Mouse (Mus musculus) layer of hippocampus, adult 2 months (tissue): Measurements from ENCODE around the gene Ube2f. TPM values are rescaled to one million over a fixed set of nuclear protein-coding genes. Genes with fewer than 3 reads are reported as not detected.

ENCODE experiments used
- DNase-seq, 2 experiments: peaks; one replicate each; pipeline ENCODE4 v3.0.0; 2022; ENCODE audit warnings: low spot score in 2 of 2
- H3K27ac ChIP-seq: fragments of 200-600 bp; 2 replicates; pipeline ENCODE4 v1.8.1; 2022
- H3K4me3 ChIP-seq: fragments of 200-600 bp; 2 replicates; pipeline ENCODE4 v1.8.1; 2022; ENCODE audit warnings: mild to moderate bottlenecking
- CTCF ChIP-seq: fragments of 200-600 bp; conservative IDR thresholded peaks from 2 replicates; pipeline ENCODE4 v1.8.1; 2022; ENCODE audit warnings: antibody characterized with exemption, mild to moderate bottlenecking, moderate library complexity
- long read RNA-seq, 2 experiments: library from polyadenylated mRNA; stranded (forward); transcript quantifications; one replicate each; pipeline ENCODE4 v2.0.0; 2021; ENCODE audit warnings: borderline mapping rate in 2 of 2
- total RNA-seq, 2 experiments: library from RNA; stranded (reverse); gene quantifications; 2 replicates each; pipeline ENCODE4 v1.2.3; 2021

The Ube2f gene
- total RNA-seq = 10 to 100 TPM; 44.9 to 50.7 TPM
- long read RNA-seq, experiment 1, transcript Ube2f-204 (10 exons, 1,363 nt) = major isoform, 10 of 25 reads
- long read RNA-seq, experiment 1, partial matches to known transcripts = 2 of 25 reads
- long read RNA-seq, experiment 1, other reads (novel, unspliced or antisense) = 8 of 25 reads
- long read RNA-seq, experiment 2, full-length matches to known transcripts = 24 of 34 reads
- long read RNA-seq, experiment 2, partial matches to known transcripts = 2 of 34 reads
- long read RNA-seq, experiment 2, other reads (novel, unspliced or antisense) = 8 of 34 reads

GRCm38 (mm10) chr1:91249564-91250414 is at the start of gene Ube2f:
Gene Ube2f, plus strand, starts transcription at chr1:91250304.
- peak; percentile 72 for TF ChIP-seq CTCF

GRCm38 (mm10) chr1:91201122-91201521 is 49.0 kb upstream of the Ube2f start:
- Histone ChIP-seq H3K4me3 (no peak overlapping the region), H3K27ac (peak overlapping the region; percentile 71)
- DNase-seq = no peak
- no peak for TF ChIP-seq CTCF

More at GRCm38 (mm10) chr1:91249564-91250414, at the start of gene Ube2f:
- peak within 1 kb of the TSS; percentile 91 for H3K4me3 ChIP-seq
- H3K27ac ChIP-seq = peak within 1 kb of the TSS; percentile 94
- DNase-seq = peak; percentile 93 to 97

GRCm38 (mm10) chr1:91204221-91204765 is 45.8 kb upstream of the Ube2f start:
- peak overlapping the region; percentile 98 for H3K27ac ChIP-seq
- no peak for DNase-seq
- no peak for TF ChIP-seq CTCF
- H3K4me3 ChIP-seq = no peak overlapping the region

GRCm38 (mm10) chr1:91205651-91206050 is 44.5 kb upstream of the Ube2f start:
- no peak overlapping the region for H3K4me3 ChIP-seq

GRCm38 (mm10) chr1:91206336-91206735 is 43.8 kb upstream of the Ube2f start:
- Histone ChIP-seq H3K27ac (peak overlapping the region; percentile 98), H3K4me3 (no peak overlapping the region)
- no peak for DNase-seq
- TF ChIP-seq CTCF = no peak

More at GRCm38 (mm10) chr1:91205651-91206050, 44.5 kb upstream of the Ube2f start:
- TF ChIP-seq CTCF = no peak
- DNase-seq = no peak
- peak overlapping the region; percentile 98 for H3K27ac ChIP-seq

GRCm38 (mm10) chr1:91206873-91207272 is 43.2 kb upstream of the Ube2f start:
- peak; percentile 61 to 86 for DNase-seq
- H3K27ac ChIP-seq = peak overlapping the region; percentile 98
- H3K4me3 ChIP-seq = no peak overlapping the region
- no peak for TF ChIP-seq CTCF

GRCm38 (mm10) chr1:91207334-91208074 is 42.6 kb upstream of the Ube2f start:
- TF ChIP-seq CTCF = no peak
- peak overlapping the region; percentile 98 for H3K27ac ChIP-seq

GRCm38 (mm10) chr1:91209343-91209742 is 40.8 kb upstream of the Ube2f start:
- peak overlapping the region; percentile 98 for H3K27ac ChIP-seq
- no peak for TF ChIP-seq CTCF
- peak in 1 of 2 experiments; percentile 77 for DNase-seq
- no peak overlapping the region for H3K4me3 ChIP-seq

More at GRCm38 (mm10) chr1:91207334-91208074, 42.6 kb upstream of the Ube2f start:
- DNase-seq = no peak
- no peak overlapping the region for H3K4me3 ChIP-seq

- Histone ChIP-seq H3K4me3 (no peak overlapping the region), H3K27ac (peak overlapping the region; percentile 98)
- no peak for TF ChIP-seq CTCF
- peak; percentile 89 to 92 for DNase-seq
Observed at GRCm38 (mm10) chr1:91209785-91210184, 40.3 kb upstream of the Ube2f start.

GRCm38 (mm10) chr1:91211099-91211498 is 39.0 kb upstream of the Ube2f start:
- peak; percentile 74 for DNase-seq
- peak; percentile 86 for TF ChIP-seq CTCF
- H3K4me3 ChIP-seq = no peak overlapping the region
- H3K27ac ChIP-seq = peak overlapping the region; percentile 98

GRCm38 (mm10) chr1:91211591-91212008 is 38.5 kb upstream of the Ube2f start:
- TF ChIP-seq CTCF = no peak
- Histone ChIP-seq H3K27ac (peak overlapping the region; percentile 98), H3K4me3 (no peak overlapping the region)
- DNase-seq = no peak

GRCm38 (mm10) chr1:91215264-91215663 is 34.8 kb upstream of the Ube2f start:
- no peak for TF ChIP-seq CTCF
- Histone ChIP-seq H3K27ac (peak overlapping the region; percentile 43; the same call in 1 of the 2 replicates), H3K4me3 (no peak overlapping the region)
- no peak for DNase-seq

- peak overlapping the region; percentile 43 for H3K27ac ChIP-seq
- no peak for TF ChIP-seq CTCF
- H3K4me3 ChIP-seq = no peak overlapping the region
- DNase-seq = no peak
Observed at GRCm38 (mm10) chr1:91215981-91216380, 34.1 kb upstream of the Ube2f start.
